8 mouse cellular contexts compared by ENCODE assay signal in genomic region chr12:12938850-12939249, GRCm38 (mm10). TPM values are rescaled to one million over a fixed set of nuclear protein-coding genes. Genes with fewer than 3 reads are reported as not detected.
A peak's percentile ranks its signal among the peaks of the same experiment; 100 is the strongest.
DNase-seq lines count a peak whose midpoint lies in the region; ATAC-seq and TF ChIP-seq lines count a peak whose summit lies in the region.

No protein-coding gene starts in this region.

- ATAC-seq in hindbrain, postnatal 0 days, result no peak
- no peak for ATAC-seq in inflammation-experienced regulatory T-cells, adult 6 months

- H3K36me3 ChIP-seq in hindbrain, postnatal 0 days (ENCODE audit: insufficient read depth, low read length), result peaks cover 17% of the 10 kb centered on the region; the same call in 1 of the 2 replicates

- peak overlapping the region; percentile 92 for H3K4me2 ChIP-seq in hindbrain, postnatal 0 days (ENCODE audit: low read depth, low read length)

- peak overlapping the region; percentile 92 for H3K27ac ChIP-seq in hindbrain, postnatal 0 days

- intact Hi-C loops in left cerebral cortex, postnatal 14 days (cut with DNase I), result loop anchor here (10.0 kb wide), 1 partner anchor 234 kb away; no protein-coding TSS in a partner anchor

- DNase-seq in adrenal gland, adult 8-10 months, result peak; percentile 27
- DNase-seq in cerebellum, postnatal 25 days, result peak; percentile 40 to 60
- peak; percentile 49 for DNase-seq in gastrocnemius, postnatal 10 days
- peak; percentile 93 for DNase-seq in hindbrain, postnatal 0 days (ENCODE audit: low spot score)
- peak; percentile 73 to 79 for DNase-seq in left cerebral cortex, postnatal 14 days (ENCODE audit: low spot score in 2 of 2)
- DNase-seq in mesoderm, embryonic 11.5 days (ENCODE audit: low read depth, low spot score), result peak; percentile 90
- peak; percentile 85 for DNase-seq in right cerebral cortex, postnatal 4 days

- H3K4me1 ChIP-seq in hindbrain, postnatal 0 days (ENCODE audit: insufficient read depth, low read length), result no peaks in the 10 kb centered on the region

- 0% methylated on average over 12 of the region's 12 CpGs for WGBS in hindbrain, postnatal 0 days

- no peaks in the 10 kb centered on the region for H3K9me3 ChIP-seq in hindbrain, postnatal 0 days (ENCODE audit: low read length)

- TF ChIP-seq CTCF in hindbrain, postnatal 0 days (IDR thresholded peaks at IDR 0.05; ENCODE audit: low read depth), result peak; percentile 94

- H3K4me3 ChIP-seq in hindbrain, postnatal 0 days (ENCODE audit: low read length), result peak overlapping the region; percentile 87

- H3K9ac ChIP-seq in hindbrain, postnatal 0 days (replicated peaks; ENCODE audit: low read length), result peak overlapping the region; percentile 93

- no peaks in the 10 kb centered on the region for H3K27me3 ChIP-seq in hindbrain, postnatal 0 days (ENCODE audit: insufficient read depth, low read length)

RNA-seq across cellular contexts. Expression of gene Mycn, which starts 2.9 kb away (rescaled TPM):
- 1 to 10 TPM; 5.4 to 7.0 (median 6.4) TPM for total RNA-seq in adrenal gland, adult 8-10 months (2022)
- total RNA-seq in gastrocnemius, postnatal 10 days (2021), result 1 to 10 TPM; 2.3 to 4.1 TPM
- 51.2 and 55.9 TPM in 2 replicates for total RNA-seq in hindbrain, postnatal 0 days (2014; rRNA removed)
- 40.0 and 44.1 TPM in 2 replicates for polyA plus RNA-seq in hindbrain, postnatal 0 days (2015; fragmentation: Nextera tagmentation; extraction: Ambion mirVana)
- 10 to 100 TPM; 21.1 to 25.3 TPM for total RNA-seq in left cerebral cortex, postnatal 14 days (2021)
- polyA plus RNA-seq in inflammation-experienced regulatory T-cells, adult 6 months (2017; shearing (Covaris generic)), result not detected

Comparison
In these comparisons a context has a peak if more than half of its experiments do, and no peak if none do; other contexts are left out.
1. DNase-seq: peak in every context shown above with its lines; median percentile 93 in hindbrain, postnatal 0 days; 90 in mesoderm, embryonic 11.5 days; 85 in right cerebral cortex, postnatal 4 days; 76 in left cerebral cortex, postnatal 14 days; 50 in cerebellum, postnatal 25 days; 49 in gastrocnemius, postnatal 10 days; 27 in adrenal gland, adult 8-10 months.